Mouse (Mus musculus) spleen, adult 18-20 months (tissue): ENCODE measurements around the gene Tmem158.

Experiments used
- DNase-seq, 2 experiments: peaks; one replicate each; pipeline ENCODE4 v3.0.0; 2022; ENCODE audit warnings: mixed read lengths in 2 of 2

Tmem158 gene

DNA sequence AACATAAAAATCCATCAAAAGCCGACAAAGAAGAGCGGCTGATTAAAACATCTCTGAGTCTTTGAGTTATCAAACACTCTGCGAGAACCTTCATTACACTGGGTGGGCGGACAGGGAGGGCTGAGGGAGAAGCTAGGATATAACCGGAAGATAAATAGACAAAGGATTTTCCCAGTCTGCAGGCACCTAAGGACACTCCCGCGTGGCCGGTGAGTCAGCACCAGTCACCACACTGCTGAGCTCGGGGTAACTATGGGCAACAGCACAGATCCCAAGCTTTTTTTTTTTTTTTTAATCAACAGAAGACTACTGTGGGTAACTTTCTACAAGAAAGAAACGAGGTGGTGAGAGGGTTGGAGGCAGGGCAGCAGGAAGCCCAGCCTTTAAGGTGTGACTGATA lies 16.6 kb downstream of the Tmem158 start:
- DNase-seq, result no peak

DNA sequence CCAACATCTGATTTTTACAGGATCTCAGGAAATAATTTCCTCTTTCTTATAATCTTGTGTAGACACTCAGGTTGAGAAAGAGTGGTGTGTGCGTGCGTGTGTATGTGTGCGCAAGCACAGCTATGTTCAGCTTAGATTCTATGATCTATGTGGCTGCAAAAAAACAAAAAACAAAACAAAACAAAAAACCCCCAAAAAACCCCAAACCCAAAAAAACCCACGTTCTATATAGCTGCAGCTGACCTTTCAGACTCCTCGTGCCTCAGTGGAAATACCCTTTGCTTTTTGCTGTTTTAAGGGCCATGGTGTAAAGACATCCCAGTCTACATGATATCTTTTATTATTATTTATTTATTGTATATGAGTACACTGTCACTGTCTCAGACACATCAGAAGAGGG lies 19.4 kb downstream of the Tmem158 start:
- DNase-seq, result no peak

DNA sequence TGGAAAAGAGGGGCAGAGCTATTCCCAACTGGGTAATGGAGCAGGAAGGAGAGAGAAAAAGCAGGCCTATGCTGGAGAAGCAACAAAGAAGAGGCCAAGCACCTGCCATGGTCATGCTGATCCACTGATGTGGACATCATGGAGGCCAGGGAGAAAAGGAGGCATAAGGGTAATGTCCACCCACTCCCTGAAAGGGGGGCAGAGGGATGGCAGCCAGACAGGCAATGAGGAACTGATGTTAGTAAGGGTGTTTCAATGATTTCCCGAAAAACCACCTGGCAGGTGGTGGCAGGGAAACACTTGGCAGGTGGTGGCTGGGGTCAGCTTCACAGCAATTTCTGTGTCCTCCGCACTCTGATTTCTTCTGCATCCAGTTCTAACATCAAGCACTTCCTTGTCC lies 19.8 kb downstream of the Tmem158 start:
- DNase-seq, result no peak

DNA sequence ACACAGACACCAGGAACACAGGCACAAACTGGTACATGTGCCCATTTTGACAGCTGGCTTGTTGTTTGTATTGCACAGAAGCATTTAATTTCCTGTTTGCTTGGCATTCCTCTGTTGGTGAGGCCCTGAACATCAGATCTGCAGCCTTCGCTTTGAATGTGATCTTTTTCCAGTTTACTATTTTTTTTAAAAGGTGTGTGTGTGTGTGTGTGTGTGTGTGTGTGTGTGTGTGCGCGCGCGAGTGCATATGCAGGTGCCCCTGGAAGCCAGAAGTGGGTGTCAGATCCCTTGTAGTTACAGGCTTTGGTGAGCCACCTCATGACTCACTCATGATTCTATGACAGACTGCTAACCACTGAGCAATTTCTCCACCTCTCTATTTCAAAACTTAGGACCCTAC lies 20.3 kb downstream of the Tmem158 start:
- DNase-seq, result no peak

DNA sequence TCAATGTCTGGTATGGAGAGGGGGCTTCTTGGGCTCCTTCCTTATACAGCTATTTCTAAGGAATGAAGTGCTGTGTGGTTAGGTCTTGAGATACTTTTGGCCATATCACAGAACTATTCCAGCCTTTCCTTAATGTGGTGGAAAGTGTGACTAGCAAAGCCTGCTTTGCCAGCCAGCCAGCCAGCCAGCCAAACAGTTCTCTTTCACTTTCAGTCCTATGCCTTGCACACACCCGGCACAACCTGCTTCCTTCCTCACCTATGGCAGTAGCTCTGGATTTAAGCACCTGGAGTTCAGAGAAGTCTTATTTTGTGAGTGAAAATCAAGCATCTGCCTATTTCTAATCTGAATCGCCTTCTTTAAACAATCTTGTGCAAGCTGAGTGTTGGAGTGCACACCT lies 20.9 kb downstream of the Tmem158 start:
- no peak for DNase-seq

DNA sequence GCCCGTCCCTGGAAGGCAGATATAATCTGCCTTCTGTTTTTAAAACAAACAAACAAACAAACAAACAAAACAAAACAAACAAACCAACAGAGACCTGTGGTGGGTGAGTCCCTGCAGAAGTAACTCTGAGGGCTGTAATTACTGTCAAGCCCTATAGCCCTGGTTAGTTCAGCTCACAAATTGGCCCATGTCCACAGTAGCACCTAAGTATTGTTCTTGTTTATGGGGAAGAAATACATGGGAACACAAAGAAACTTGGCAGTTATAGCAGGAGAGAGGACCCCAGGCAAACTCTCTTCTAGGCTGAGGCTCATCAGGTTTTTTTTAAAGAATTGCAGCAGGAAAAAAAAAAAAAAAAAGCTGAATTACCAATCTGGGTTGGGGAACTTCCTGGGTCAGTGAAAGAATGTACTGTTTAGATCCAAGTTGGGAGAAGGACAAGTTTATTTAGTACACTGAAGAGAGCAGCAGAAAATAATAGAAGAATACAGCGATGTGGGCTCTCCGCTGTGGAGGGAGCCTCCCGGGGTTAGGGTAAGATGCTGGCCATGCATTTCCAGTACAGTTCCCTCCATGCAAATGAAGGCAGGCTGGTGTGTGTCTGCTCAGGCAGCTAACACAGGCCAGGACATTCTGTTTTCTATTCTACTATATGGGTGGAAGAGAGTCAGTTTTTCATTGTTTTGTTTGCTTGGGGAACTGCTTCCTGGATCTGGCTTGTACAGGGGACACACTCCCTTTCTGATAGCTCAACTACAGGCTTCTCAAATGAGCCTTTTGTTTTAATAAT lies 22.1 kb downstream of the Tmem158 start:
- DNase-seq, result no peak

DNA sequence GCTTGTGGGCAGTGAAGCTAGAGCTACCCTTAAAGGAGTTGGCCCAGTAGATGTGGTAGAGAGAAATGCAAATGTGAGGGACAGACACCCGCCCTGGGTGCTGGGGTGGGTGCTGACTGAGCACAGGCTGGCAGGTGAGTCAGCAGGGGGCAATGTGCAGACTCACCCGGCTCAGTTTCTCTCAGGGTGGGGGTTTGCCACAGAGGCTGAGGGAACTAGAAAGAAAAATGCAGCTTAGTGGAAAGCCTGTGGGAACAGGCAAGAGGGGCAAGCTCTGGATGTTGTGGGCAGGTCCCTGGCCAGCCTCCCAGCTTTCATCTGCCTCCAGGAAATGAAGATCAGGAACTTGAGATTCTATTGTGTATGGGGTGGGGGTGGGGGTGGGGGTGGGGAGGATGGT lies 22.8 kb downstream of the Tmem158 start:
- no peak for DNase-seq

DNA sequence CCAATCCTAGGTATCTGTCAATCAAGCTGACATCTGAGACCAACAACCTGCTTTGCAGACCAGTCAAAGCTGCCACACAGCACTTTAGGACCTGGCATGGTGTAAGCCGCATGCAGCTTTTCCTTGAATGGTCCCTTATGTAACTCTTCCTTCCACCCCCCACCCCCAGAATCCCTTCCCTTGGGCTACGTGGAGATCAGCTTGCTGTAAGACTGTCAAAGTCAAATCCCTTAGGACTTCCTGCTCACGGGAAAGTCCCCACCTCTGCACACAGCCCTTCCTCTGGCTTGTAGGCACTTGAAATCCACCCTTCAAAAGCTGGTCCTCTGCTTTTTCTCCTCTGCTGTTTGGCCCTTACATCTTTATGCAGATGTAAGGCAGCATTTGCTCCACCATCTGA lies 24.9 kb downstream of the Tmem158 start:
- DNase-seq, result no peak

DNA sequence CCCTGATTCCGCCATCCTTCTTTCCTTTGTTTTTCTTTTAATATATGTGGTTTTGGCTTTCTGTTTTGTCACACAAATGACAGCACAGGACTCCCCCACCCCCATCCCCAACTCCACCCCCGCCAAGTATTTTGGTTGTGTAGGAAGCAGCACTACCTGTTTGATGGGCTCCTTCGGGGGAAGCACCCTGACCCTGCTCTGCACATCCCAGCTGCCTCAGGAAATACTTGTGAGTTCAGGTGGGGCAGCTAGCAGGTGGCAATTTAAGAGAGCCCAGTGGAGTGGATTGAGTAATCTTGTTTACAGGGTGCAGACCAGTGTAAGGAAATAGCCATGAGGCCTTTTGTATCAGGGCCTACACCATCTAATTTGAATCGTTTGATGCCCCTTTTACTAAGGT lies 30.7 kb downstream of the Tmem158 start:
- no peak for DNase-seq

DNA sequence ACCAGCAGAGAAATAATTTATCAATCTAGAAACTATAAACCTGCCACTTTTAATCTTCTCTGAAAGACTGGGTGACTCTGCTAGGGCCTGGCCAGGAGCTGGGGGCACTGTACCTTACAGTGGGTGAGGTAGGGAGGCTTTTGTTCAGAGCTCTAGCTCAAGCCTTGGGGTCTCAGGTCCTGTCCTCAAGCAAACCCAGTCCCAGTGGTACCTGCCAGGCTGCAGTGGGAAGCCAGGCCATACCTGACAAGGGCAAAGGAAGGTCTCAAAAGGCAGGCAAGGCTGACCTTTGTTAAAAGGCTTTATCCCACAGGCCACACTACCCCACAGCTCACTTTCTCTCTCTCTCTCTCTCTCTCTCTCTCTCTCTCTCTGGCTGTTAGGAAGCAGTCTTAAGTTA lies 31.9 kb downstream of the Tmem158 start:
- DNase-seq, result no peak

DNA sequence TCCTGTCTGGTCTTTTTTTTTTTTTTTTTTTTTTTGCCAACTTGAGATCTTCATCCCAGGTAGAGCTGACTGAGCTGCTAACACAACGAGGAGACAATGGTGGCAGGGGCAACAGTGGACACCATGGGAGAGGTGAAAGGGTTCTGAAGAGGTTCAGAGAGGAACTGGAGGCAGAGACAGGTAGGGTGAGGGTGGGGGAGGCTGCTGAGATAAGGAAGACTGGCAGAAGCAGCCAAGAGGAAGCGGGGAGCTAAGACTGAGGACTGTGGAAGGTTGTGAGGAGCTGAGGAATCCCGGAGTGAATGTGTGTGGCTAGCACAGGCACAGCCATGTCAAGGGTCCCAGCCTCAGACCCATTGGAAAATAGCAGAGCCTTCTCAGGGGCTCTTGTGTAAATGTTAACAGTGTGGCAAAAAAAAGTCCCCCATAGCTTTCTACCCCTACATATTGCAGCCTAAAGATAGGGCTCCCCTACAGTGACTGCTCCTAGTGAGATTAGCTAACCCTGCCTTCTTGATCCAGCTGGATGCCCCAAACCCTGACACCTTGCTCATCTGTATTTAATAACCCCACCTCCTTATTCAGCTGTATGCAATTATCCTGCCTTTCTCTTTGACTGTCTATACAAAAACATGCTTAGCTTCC lies 33.3 kb downstream of the Tmem158 start:
- DNase-seq, result no peak

DNA sequence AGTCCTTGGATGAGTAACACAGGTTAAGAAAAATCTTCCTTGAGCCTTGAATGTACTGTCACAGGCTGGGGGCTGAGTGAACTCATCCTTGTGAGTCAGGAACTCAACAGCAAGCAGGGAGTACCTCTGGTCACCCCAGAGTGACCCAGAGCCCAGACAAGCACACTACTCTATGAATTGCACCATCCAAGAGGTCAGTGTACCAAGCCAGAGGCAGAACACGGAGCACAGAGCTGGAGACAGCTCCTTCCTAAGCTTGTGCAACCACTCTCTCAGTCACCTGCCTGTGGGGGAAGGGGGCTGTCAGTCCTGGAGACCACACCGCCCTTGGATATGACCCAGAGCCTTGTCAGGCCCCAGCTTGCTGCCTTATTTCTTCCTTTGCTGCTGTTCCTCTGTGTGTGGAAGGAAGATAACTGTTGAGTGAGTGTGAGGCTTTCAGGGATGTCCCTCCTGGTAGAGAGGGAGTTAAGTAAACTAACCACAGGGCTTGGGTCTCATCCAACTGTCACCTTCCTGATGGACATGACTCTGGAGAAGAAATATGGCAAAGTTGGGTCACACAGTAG lies 35.6 kb downstream of the Tmem158 start:
- no peak for DNase-seq

DNA sequence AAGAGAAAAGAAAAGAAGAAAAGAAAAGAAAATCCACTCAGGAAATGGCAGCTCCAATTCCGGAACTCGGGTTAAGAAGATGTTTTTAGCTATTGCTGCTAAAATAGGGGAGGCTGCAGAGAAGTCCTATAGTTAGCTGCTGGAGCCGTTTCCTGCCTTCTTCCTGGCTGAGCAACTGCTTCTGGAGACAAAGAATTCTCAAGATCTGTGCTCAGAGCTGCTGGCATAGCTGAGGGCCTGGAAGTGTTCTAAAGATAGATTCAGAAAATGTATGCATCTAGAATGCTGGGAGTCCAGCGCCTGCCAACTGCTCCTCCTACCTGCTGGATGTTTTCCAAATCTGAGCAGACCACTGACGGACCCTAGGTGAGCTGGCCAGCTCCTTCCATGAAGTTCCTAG lies 40.7 kb downstream of the Tmem158 start:
- no peak for DNase-seq

DNA sequence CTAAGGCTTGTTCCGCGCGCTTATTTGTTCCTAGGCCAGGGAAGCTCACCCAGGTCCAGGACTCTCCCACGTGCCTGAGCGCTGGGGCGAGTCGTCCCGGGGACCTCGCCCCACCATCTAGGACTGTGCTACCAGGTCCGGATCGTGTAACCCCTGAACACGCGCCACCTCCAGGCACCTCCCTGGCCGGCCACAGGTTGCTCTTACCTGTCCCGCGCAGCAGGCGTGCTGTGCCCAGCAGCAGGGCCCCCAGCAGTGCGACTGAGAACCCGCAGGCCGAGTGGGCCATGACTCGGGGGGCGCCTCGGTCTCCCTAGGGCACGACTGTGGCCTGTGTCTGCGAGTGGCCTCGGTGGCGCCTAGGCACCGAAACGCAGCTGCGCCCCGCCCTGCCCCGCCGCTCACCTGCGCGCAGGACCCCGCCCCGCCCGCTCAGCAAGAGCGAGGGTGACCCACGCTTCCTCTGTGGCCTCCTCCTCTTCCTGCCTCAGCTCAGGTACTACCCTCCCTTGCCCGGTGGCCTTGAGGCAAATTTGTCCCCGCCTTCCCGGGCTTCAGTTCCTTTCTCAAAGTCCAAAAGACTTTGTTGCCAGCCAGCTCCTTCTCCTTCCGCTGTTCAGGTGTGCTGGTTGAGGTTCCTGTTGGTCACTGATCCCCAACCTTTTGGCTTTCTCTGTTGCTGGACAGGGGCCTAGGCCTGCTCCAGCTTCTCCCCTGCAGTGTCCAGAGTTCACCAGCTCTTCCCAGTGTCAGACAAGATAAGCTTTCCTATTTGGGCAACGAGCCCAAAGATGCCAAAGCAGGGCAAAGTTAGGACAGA lies 44.7 kb downstream of the Tmem158 start, which contains the start of gene Cdcp1:
TSS of gene Cdcp1 (minus strand) at position 418 of the 820 bp plus-strand sequence.
- DNase-seq, result no peak

DNA sequence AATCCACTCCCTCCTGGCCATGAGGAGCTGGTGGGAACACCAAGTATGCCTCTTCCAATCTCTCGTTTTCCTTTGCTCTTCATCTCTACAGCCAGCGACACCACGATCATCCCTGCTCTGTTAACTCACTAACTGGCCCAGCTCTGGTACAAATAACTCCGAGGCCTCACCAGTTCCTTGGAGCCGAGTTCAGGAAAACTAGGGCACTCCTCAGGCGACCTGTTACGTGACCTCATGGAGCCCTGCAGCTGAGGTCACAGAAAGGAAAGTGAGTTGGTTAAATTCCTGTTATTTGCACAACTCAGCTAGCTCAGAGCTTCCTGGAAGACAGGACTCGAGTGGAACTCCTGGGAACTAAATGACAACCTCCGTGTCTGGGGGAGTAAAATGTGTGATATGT lies 47.2 kb downstream of the Tmem158 start:
- no peak for DNase-seq
